Mouse (Mus musculus): ENCODE measurements around the gene Zbtb17. TPM values are rescaled to one million over a fixed set of nuclear protein-coding genes. Genes with fewer than 3 reads are reported as not detected.

Gene Zbtb17
- polyA plus RNA-seq, 1 experiment from 2014 or later, result 11.7 TPM

DNA sequence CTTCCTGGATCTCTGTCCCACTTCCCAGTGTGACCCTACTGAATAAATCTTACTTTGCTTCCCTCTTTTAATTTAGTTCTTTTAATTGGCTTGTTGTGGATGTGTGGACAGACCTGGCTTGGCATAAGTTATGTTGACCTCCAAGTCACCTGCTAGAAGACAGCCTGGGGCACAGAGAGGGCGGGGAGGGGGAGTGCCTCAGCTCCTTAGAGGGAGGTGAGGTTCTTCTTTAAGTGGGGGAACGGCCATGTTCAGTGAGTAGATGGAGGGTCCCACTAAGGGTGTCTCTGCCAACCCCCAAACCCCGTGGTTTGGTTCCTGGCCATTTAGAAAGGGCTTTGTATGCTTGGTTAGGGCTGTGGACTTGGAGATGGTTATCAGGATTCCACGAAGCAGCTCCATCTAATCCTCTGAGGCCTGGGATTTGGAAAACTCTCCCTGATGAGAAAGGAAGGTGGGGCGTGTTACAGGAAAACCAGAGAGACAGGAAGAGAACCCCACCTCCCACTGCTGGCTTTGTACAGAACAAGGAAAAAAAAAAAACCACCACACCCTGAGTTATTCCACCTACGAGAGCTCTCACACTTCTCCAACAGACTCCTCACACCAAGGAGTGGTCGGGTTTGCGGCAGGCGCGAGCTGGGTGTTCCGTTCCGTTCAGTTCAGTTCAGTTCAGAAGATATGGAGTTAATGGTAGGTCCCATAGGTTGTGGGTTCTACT is 5.2 kb upstream of the Zbtb17 start:
- no peaks in the 10 kb centered on the region for H3K79me2 ChIP-seq (ENCODE audit: inconsistent target)
- WGBS (ENCODE audit: missing documents), result 90% methylated on average over 12 of the region's 12 CpGs
- no peak overlapping the region for H3K27ac ChIP-seq
- H3K36me3 ChIP-seq (ENCODE audit: inconsistent target), result no peaks in the 10 kb centered on the region
- H3K4me3 ChIP-seq (ENCODE audit: inconsistent target), result no peak overlapping the region

DNA sequence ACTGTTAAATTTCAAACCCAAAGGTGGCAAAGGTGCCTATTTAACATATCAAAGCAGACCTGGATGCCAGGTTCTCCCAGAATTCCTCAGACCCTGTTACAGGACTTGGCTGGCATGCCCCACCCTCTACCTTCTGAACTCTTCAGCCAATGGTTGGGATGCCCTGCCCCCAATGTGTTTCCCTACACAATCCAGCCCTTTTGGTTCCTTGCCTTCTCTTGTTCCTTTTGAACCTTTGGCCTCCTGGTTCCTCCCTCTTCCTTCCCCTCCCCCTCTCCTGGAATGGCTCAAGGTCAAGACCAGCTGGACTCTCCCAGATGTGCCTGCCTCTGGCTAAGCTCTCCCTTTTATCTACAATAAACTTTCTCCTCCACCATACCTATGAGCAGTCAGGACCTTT is 3.6 kb upstream of the Zbtb17 start:
- peaks cover 9% of the 10 kb centered on the region for H3K79me2 ChIP-seq (ENCODE audit: inconsistent target)
- no peaks in the 10 kb centered on the region for H3K36me3 ChIP-seq (ENCODE audit: inconsistent target)
- H3K4me3 ChIP-seq (ENCODE audit: inconsistent target), result no peak overlapping the region
- no peak overlapping the region for H3K27ac ChIP-seq

DNA sequence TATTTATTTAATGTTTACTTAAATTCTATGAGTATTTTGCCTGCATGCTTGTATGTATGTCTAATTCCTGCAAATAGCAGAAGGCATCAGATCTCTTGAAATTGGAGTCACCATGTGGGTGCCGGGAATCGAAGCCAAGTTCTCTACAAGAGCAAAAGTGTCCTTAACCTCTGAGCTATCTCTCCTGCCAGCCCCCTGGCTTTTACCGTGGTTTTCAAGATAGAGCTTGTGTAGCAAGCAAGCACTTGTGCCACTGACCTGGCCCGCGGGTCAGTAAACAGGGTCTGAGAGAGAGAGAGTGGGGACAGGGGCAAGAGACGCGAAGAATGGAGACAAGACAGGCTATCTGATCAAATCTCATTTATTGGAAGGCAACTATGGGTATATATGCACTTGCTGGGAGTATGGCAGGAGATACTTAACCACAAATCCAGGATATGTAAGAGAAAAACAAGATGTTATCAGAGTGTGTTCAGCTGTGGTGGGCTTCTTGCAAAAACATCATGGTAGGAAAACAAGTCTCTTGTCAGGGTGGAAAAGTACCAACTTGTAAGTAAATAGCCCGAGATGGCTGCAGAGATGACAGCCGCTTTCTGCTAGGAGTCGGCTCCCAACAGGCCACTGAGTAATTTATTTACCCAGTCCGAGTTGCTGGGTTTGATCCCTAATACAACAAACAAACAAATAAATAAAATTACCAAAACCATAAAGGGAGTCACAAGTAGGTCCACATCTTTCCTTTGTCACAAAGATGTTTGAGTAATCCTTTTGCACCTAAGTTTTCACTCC is 619 bp upstream of the Zbtb17 start:
- H3K36me3 ChIP-seq (ENCODE audit: inconsistent target), result peaks cover 19% of the 10 kb centered on the region; the same call in 1 of the 2 replicates
- WGBS (ENCODE audit: missing documents), result 37% methylated on average over 10 of the region's 11 CpGs
- H3K27ac ChIP-seq, result no peak overlapping the region
- peak overlapping the region; percentile 45 for H3K4me3 ChIP-seq (ENCODE audit: inconsistent target)
- H3K79me2 ChIP-seq (ENCODE audit: inconsistent target), result peaks cover 39% of the 10 kb centered on the region

DNA sequence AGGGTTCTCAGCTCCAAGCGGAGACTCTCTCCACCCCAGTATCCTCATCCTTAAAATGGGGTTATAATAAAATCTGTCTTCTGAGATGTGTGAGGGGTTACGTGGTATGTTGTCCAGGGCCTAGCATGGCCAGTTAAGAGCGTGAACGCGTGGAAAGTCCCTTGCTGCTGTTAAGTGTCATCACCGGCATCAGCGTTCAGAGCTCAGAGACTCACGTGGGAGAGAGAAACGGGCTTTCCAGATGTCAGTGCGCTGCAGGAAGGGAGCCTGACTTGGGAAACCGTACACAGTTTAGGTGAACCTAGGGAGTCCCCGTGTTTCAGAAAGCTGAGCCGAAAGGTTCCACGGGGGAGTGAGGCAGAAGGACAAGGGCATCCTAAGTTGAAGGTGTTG is 870 bp downstream of the Zbtb17 start:
- H3K36me3 ChIP-seq (ENCODE audit: inconsistent target), result peaks cover 30% of the 10 kb centered on the region; the same call in 1 of the 2 replicates
- peak overlapping the region; percentile 10; the same call in 1 of the 2 replicates for H3K27ac ChIP-seq
- peak overlapping the region; percentile 54 for H3K4me3 ChIP-seq (ENCODE audit: inconsistent target)
- peaks cover 54% of the 10 kb centered on the region for H3K79me2 ChIP-seq (ENCODE audit: inconsistent target)
- 21% methylated on average over 14 of the region's 14 CpGs for WGBS (ENCODE audit: missing documents)

DNA sequence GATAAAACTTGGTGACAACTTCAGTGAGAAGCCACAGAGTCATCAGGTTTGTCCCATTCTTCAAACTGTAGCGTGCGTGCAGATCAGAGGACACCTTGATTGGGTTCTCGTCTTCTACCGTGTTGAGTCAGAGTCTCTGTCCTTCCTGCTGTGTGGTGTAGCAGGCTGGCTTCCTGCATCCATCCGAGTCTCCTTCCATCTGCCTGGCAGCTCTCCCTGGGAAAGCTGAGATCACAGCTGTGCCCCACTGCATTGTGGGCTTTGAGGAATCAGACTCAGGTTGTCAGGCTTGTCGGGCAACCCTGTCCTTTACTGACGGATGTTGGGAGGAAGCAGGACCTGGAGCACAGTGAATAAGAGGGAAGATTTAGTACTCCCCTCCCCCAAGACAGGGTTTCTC is 1.8 kb downstream of the Zbtb17 start:
- 86% methylated on average over 5 of the region's 7 CpGs for WGBS (ENCODE audit: missing documents)
- Histone ChIP-seq H3K36me3 (ENCODE audit: inconsistent target) (peaks cover 30% of the 10 kb centered on the region; the same call in 1 of the 2 replicates), H3K79me2 (ENCODE audit: inconsistent target) (peaks cover 62% of the 10 kb centered on the region), H3K27ac (no peak overlapping the region), H3K4me3 (ENCODE audit: inconsistent target) (no peak overlapping the region)

DNA sequence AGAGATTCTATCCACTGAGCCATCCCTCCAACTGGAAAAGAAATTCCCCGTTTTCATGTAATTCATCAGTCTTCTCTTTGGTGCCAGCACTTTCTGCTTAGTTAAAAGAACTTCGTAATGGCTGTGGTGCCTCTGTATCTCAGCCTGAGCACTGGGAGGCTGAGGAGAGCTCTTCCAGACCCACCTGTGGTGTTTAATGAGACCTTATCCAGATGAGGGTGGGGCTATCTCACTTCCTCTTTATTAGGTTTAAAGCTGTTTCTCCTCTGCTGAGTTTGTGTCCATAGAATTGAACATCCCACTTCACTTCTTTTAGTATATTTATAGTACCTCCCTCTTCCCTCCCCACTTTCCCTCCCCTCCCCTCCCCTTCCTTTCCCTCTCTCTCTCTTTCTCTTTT is 6.8 kb downstream of the Zbtb17 start:
- 79% methylated on average over 2 of the region's 2 CpGs for WGBS (ENCODE audit: missing documents)
- peaks cover 94% of the 10 kb centered on the region for H3K79me2 ChIP-seq (ENCODE audit: inconsistent target)
- peak overlapping the region; percentile 31; the same call in 1 of the 2 replicates for H3K27ac ChIP-seq
- H3K4me3 ChIP-seq (ENCODE audit: inconsistent target), result no peak overlapping the region
- H3K36me3 ChIP-seq (ENCODE audit: inconsistent target), result peaks cover 30% of the 10 kb centered on the region; the same call in 1 of the 2 replicates

DNA sequence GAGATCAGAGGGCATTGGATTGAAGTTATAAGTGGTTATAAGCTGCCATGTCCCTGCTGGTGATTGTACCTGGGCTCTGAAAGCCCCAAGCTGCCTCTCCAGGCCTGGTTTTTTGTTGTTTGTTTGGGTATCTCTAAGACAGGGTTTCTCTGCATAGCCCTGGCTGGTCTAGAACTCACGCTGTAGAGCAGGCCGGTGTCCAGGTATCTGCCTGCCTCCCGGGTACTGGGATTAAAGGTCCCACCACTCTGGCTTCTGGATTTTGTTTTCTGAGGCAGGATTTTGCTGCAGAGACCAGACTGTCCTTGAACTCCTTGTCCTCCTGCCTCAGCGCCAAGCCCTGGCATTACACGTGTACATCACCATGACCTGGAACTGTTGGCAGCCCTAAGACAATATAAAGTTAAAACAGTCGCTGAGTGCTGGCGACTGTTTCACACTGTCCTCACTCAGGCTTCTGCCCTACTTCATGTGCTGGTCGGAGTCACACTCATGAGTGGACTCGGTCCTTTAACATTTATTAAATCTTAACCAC is 7.5 kb downstream of the Zbtb17 start:
- 94% methylated on average over 9 of the region's 9 CpGs for WGBS (ENCODE audit: missing documents)
- Histone ChIP-seq H3K36me3 (ENCODE audit: inconsistent target) (peaks cover 29% of the 10 kb centered on the region; the same call in 1 of the 2 replicates), H3K79me2 (ENCODE audit: inconsistent target) (peaks cover 94% of the 10 kb centered on the region), H3K27ac (peak overlapping the region; percentile 31), H3K4me3 (ENCODE audit: inconsistent target) (no peak overlapping the region)

DNA sequence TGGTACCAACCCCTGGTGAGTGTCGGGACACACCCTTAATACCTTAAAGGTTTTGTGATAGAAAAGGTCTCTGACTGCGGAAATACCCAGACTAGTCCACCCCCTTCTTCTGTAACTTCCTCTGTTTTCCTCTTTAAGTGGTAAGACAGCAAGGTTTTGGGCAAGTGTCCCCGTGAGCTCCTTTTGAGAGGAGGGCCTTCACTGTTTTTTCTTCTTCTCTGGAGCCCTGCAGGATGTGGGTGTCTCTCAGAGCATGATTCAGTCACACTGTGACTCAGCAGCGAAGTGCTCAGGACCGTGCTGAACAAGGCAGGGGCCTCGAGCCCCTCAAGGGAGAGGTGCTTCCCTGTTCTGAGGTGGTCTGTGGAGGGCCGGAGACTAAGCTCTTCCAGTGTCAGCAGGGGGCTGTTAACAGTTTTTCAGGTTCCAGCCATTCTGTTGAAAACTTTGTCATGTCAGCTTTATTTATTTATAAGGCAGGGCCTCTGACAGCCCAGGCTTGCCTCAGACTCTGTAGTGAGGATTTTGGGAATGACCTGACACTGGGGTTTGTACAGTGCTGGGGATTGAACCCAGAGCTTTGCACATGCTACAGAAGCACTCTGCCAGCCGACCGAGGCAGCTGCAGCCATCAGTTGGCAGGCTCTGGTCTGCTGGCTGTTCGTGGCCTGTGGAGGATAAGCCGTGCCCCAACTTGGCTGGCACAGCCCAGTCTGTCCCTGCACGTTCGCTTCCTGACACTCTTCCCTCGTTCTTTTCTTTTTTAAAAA is 10.3 kb downstream of the Zbtb17 start:
- Histone ChIP-seq H3K4me3 (ENCODE audit: inconsistent target) (no peak overlapping the region), H3K79me2 (ENCODE audit: inconsistent target) (peaks cover 94% of the 10 kb centered on the region), H3K27ac (peak overlapping the region; percentile 86), H3K36me3 (ENCODE audit: inconsistent target) (peaks cover under 1% of the 10 kb centered on the region; the same call in 1 of the 2 replicates)
- 28% methylated on average over 14 of the region's 14 CpGs for WGBS (ENCODE audit: missing documents)

DNA sequence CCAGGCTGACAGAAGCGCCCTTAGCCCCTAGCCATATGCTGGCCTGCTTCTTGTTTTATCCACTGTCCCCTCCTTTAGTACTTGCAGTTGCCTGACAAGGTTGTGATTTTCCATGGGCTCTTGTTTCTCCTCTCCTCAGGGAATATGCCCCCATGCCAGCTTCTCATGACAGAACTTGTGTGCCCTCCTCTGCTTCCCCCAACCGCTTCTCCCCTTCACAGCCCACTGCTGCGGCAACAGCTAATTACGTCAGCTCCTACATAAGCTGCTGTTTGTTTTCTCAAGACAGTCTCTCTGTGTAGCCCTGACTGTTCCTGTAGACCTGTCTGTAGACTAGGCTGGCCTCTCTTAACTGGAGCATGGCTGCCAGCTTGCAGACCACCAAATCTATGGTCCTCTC is 11.1 kb downstream of the Zbtb17 start:
- WGBS (ENCODE audit: missing documents), result 93% methylated on average over 4 of the region's 4 CpGs
- Histone ChIP-seq H3K27ac (peak overlapping the region; percentile 86), H3K79me2 (ENCODE audit: inconsistent target) (peaks cover 95% of the 10 kb centered on the region), H3K4me3 (ENCODE audit: inconsistent target) (no peak overlapping the region), H3K36me3 (ENCODE audit: inconsistent target) (no peaks in the 10 kb centered on the region; the same call in 1 of the 2 replicates)

DNA sequence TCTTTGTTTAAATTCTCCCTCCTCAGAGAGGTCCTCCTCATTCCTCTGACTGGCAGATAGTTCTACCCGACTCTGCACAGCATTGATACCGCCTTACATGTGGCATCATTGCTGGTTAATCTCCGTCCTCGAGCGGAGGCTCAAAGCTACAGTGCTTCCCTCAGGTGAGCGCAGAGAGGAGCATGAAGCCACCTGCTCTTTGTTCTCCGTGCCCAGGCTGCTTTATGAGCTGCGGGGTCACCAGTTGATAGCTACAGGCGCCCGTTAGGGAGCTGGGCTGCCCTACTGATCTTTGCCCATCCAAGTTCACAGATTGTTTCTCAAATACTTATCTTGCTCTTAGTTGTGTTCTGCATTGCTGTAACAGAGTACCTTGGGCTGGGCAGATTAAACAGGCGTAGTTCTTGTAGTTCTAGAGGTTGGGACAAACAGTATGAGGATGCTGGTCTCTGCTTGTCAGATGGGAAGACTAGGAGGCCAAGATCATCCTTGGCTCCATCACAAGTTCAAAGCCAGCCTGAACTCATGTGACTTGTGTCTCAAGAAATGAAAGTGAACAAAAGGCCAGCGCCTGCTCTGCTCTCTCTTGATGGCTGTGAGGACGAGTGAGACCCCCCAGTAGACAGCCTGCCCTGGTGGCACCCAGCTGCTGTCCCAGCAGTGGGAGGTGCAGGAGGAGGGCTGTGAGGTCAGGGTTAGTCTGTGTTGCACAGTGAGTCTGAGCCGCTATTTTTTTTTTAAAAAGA is 11.9 kb downstream of the Zbtb17 start:
- no peaks in the 10 kb centered on the region; the same call in 1 of the 2 replicates for H3K36me3 ChIP-seq (ENCODE audit: inconsistent target)
- no peak overlapping the region for H3K27ac ChIP-seq
- peaks cover 95% of the 10 kb centered on the region for H3K79me2 ChIP-seq (ENCODE audit: inconsistent target)
- whole genome bisulfite sequencing (ENCODE audit: missing documents), result 96% methylated on average over 13 of the region's 14 CpGs
- H3K4me3 ChIP-seq (ENCODE audit: inconsistent target), result no peak overlapping the region

DNA sequence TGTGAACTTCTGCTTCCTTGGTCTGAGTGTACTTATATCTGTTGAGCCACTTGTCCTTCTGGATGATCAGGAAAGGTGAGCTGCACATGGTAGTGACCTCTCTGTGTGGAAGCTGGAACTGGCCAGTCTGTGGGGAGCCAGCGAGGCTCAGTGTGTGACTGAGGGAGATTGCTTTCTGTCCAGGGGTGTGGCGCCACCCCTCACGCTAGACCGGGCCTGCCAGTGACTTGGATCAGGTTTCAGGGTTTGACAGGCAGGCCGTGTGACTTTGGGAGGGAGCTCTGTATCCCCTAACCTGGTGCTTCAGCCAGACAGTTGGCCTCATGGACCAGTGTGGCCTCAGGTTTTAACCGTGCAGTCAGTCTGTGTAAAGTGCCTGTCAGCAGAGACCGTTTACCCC is 13.8 kb downstream of the Zbtb17 start:
- 88% methylated on average over 7 of the region's 7 CpGs for WGBS (ENCODE audit: missing documents)
- Histone ChIP-seq H3K4me3 (ENCODE audit: inconsistent target) (no peak overlapping the region), H3K27ac (no peak overlapping the region), H3K36me3 (ENCODE audit: inconsistent target) (peaks cover 18% of the 10 kb centered on the region), H3K79me2 (ENCODE audit: inconsistent target) (peaks cover 83% of the 10 kb centered on the region)

DNA sequence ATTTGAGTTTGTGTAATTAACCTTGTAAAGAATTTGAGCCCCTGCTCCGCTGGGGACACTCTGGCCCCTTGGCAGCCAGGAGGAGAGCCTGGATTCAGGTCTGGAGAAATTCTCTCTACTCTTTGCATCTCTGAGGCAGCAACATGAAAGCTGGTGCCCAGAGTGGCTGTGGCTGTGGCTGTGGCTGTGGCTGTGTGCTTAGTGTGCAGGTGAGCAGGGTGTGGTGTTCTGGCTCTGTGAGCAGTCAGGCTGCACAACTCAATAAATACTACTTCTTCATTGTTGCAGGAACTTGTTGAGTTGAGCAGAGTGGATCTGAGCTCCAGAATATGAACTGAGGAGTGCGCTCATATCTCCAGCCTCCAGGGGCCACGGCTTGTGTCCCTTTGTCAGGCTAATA is 14.4 kb downstream of the Zbtb17 start:
- Histone ChIP-seq H3K36me3 (ENCODE audit: inconsistent target) (peaks cover 25% of the 10 kb centered on the region), H3K4me3 (ENCODE audit: inconsistent target) (no peak overlapping the region), H3K27ac (no peak overlapping the region), H3K79me2 (ENCODE audit: inconsistent target) (peaks cover 77% of the 10 kb centered on the region)
- 91% methylated on average over 3 of the region's 3 CpGs for WGBS (ENCODE audit: missing documents)

DNA sequence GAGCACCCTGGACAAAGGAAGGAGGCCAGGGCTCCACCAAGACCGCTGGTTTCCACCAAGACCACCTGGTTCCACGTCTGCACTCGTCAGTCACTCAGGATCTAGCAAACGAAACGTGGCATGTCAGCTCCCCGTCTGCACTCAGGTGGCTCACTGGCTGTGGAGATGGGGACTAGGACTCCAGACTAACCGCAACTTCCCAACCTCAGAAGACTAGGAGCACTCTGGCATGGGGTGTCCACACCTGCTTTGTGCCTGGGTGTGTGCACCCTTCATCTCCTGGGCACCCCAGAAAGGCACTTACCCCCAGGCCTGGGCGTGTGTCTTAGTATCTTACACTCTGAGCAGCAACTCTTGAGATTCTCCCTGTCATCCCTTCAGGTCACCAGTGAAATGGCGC is 15.3 kb downstream of the Zbtb17 start:
- Histone ChIP-seq H3K79me2 (ENCODE audit: inconsistent target) (peaks cover 72% of the 10 kb centered on the region), H3K36me3 (ENCODE audit: inconsistent target) (peaks cover 34% of the 10 kb centered on the region), H3K4me3 (ENCODE audit: inconsistent target) (no peak overlapping the region), H3K27ac (no peak overlapping the region)
- 96% methylated on average over 9 of the region's 9 CpGs for WGBS (ENCODE audit: missing documents)

DNA sequence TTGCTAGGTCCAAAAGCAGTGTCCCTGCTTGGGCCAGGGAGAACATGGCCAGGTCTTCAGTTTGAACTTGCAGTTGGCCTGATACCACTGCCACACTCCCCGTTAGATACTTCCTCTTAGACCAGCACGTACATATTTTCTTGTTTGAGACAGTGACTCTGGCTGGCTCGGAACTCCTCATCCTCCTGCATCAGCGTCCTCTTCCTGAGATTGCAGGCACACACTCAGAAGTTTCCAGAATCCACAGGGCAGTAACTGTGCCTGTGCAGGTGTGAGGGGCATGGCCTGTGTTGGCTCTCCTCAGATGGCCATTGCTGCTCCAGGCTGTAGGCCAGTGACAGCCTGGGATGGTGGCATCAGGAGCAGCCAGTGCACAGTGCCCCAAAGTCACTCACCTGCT is 16.0 kb downstream of the Zbtb17 start:
- 66% methylated on average over 4 of the region's 4 CpGs for WGBS (ENCODE audit: missing documents)

More for the DNA sequence above, 16.0 kb downstream of the Zbtb17 start:
- Histone ChIP-seq H3K79me2 (ENCODE audit: inconsistent target) (peaks cover 65% of the 10 kb centered on the region), H3K36me3 (ENCODE audit: inconsistent target) (peaks cover 41% of the 10 kb centered on the region), H3K27ac (no peak overlapping the region), H3K4me3 (ENCODE audit: inconsistent target) (no peak overlapping the region)

Data from macrophage (primary cell).